Comparison of ENCODE assay signal across 8 mouse cellular contexts in the genomic region with DNA sequence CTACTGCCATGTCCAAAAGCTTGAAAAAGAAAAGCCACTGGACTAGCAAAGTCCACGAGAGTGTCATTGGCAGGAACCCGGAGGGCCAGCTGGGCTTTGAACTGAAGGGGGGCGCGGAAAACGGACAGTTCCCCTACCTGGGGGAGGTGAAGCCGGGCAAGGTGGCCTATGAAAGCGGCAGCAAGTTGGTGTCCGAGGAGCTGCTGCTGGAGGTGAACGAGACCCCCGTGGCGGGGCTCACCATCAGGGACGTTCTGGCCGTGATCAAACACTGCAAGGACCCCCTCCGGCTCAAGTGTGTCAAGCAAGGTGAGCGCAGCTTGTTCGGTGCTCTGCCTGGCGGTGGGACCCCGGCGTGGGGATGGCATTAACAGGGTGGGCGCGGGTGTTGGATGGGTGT. TPM values are rescaled to one million over a fixed set of nuclear protein-coding genes. Genes with fewer than 3 reads are reported as not detected.
DNase-seq lines count a peak whose midpoint lies in the region; ATAC-seq and TF ChIP-seq lines count a peak whose summit lies in the region.

No protein-coding gene starts in this region.

- peak overlapping the region; percentile 87 for H3K27ac ChIP-seq in heart, embryonic 10.5 days
- H3K27ac ChIP-seq in kidney, embryonic 16.5 days (ENCODE audit: low read length) = no peak overlapping the region; the same call in 1 of the 2 replicates
- H3K27ac ChIP-seq in stomach, postnatal 0 days (replicated peaks) = peak overlapping the region; percentile 75

- no peak for TF ChIP-seq EP300 in stomach, postnatal 0 days (optimal IDR thresholded peaks at IDR 0.05)

- no peaks in the 10 kb centered on the region for H3K36me3 ChIP-seq in heart, embryonic 10.5 days
- no peaks in the 10 kb centered on the region for H3K36me3 ChIP-seq in kidney, embryonic 16.5 days (ENCODE audit: insufficient read depth, low read length)
- H3K36me3 ChIP-seq in stomach, postnatal 0 days (ENCODE audit: control insufficient read depth, insufficient read depth, low read length) = no peaks in the 10 kb centered on the region

- H3K4me3 ChIP-seq in heart, embryonic 10.5 days = peak overlapping the region; percentile 78
- peak overlapping the region; percentile 74 for H3K4me3 ChIP-seq in kidney, embryonic 16.5 days (ENCODE audit: low read length)
- peak overlapping the region; percentile 62 for H3K4me3 ChIP-seq in stomach, postnatal 0 days (ENCODE audit: low read depth, low read length)

- peak; percentile 2; the same call in 1 of the 2 replicates for ATAC-seq in kidney, embryonic 16.5 days (ENCODE audit: low FRiP score, low TSS enrichment)
- no peak; the same call in 1 of the 2 replicates for ATAC-seq in stomach, postnatal 0 days (ENCODE audit: low FRiP score, low TSS enrichment)
- ATAC-seq in megakaryocyte progenitor cell, adult 5-6 weeks (replicated peaks; ENCODE audit: poor library complexity) = no peak

- under 1% methylated on average over 21 of the region's 21 CpGs for WGBS in heart, embryonic 10.5 days
- WGBS in kidney, embryonic 16.5 days = under 1% methylated on average over 21 of the region's 21 CpGs
- WGBS in stomach, postnatal 0 days = under 1% methylated on average over 21 of the region's 21 CpGs

- TF ChIP-seq CTCF in stomach, postnatal 0 days (IDR thresholded peaks at IDR 0.05; ENCODE audit: low read depth) = no peak

- DNase-seq in right cerebral cortex, adult 18-20 months = peak; percentile 7
- DNase-seq in right cerebral cortex, postnatal 36 days (ENCODE audit: low spot score in 2 of 2) = no peak
- DNase-seq in cerebellum, postnatal 14 days = peak; percentile 60 to 69
- DNase-seq in heart, embryonic 10.5 days (ENCODE audit: low spot score) = peak; percentile 76
- DNase-seq in lung, postnatal 10 days = peak; percentile 2
- peak; percentile 19 for DNase-seq in stomach, postnatal 0 days (ENCODE audit: low spot score)

- peaks cover 14% of the 10 kb centered on the region for H3K4me1 ChIP-seq in heart, embryonic 10.5 days
- peaks cover 7% of the 10 kb centered on the region; the same call in 1 of the 2 replicates for H3K4me1 ChIP-seq in kidney, embryonic 16.5 days (ENCODE audit: insufficient read depth, low read length)
- peaks cover 2% of the 10 kb centered on the region; the same call in 1 of the 2 replicates for H3K4me1 ChIP-seq in stomach, postnatal 0 days (replicated peaks; ENCODE audit: control insufficient read depth, insufficient read depth)

- peak overlapping the region; percentile 76 for H3K9ac ChIP-seq in kidney, embryonic 16.5 days (replicated peaks; ENCODE audit: low read length)
- peak overlapping the region; percentile 65 for H3K9ac ChIP-seq in stomach, postnatal 0 days (ENCODE audit: low read length)

- H3K9me3 ChIP-seq in heart, embryonic 10.5 days = no peaks in the 10 kb centered on the region
- no peaks in the 10 kb centered on the region for H3K9me3 ChIP-seq in kidney, embryonic 16.5 days (ENCODE audit: low read length)
- no peaks in the 10 kb centered on the region for H3K9me3 ChIP-seq in stomach, postnatal 0 days (ENCODE audit: control insufficient read depth, low read length)

- H3K4me2 ChIP-seq in kidney, embryonic 16.5 days (replicated peaks; ENCODE audit: low read depth, low read length) = peak overlapping the region; percentile 80
- H3K4me2 ChIP-seq in stomach, postnatal 0 days (replicated peaks; ENCODE audit: low read depth) = peak overlapping the region; percentile 82

- H3K27me3 ChIP-seq in heart, embryonic 10.5 days (ENCODE audit: insufficient read depth, poor library complexity, severe bottlenecking) = peaks cover 12% of the 10 kb centered on the region; the same call in 1 of the 2 replicates
- no peaks in the 10 kb centered on the region for H3K27me3 ChIP-seq in kidney, embryonic 16.5 days (ENCODE audit: insufficient read depth, low read length)
- no peaks in the 10 kb centered on the region for H3K27me3 ChIP-seq in stomach, postnatal 0 days (ENCODE audit: control insufficient read depth, insufficient read depth, low read length)

RNA-seq across cellular contexts. Expression of a gene that starts 0.4 kb away (rescaled TPM):
- polyA plus RNA-seq in heart, embryonic 10.5 days (2016; fragmentation: Nextera tagmentation; extraction: Ambion mirVana) = 1.8 and 2.6 TPM in 2 replicates
- 15.2 and 26.6 TPM in 2 replicates for polyA plus RNA-seq in kidney, embryonic 16.5 days (2015; fragmentation: Nextera tagmentation; extraction: Ambion mirVana)
- 1.8 and 1.9 TPM in 2 replicates for polyA plus RNA-seq in stomach, postnatal 0 days (2015; fragmentation: Nextera tagmentation; extraction: Ambion mirVana)
- total RNA-seq in megakaryocyte progenitor cell, adult 5-6 weeks (2015) = 0.22 and 0.91 TPM in 2 replicates
- total RNA-seq in megakaryocyte progenitor cell, adult 5-6 weeks (2017) = 0.08 and 0.27 TPM in 2 replicates

Comparison
In these comparisons a context has a peak if more than half of its experiments do, and no peak if none do; other contexts are left out.
1. DNase-seq: peak in right cerebral cortex, adult 18-20 months (single experiment), cerebellum, postnatal 14 days (2 of 2), heart, embryonic 10.5 days (single experiment), lung, postnatal 10 days (single experiment) and stomach, postnatal 0 days (single experiment); none in right cerebral cortex, postnatal 36 days (0 of 2).
2. Peak in every context shown above with its lines, with median percentiles within 50 percentile points of each other: H3K4me3 ChIP-seq.